Mouse (Mus musculus) hindbrain, postnatal 0 days (tissue): ENCODE measurements around the gene Sfxn4. TPM values are rescaled to one million over a fixed set of nuclear protein-coding genes. Genes with fewer than 3 reads are reported as not detected.
A peak's percentile ranks its signal among the peaks of the same experiment; 100 is the strongest.

Source experiments
- ATAC-seq: fragments of 200-750 bp; cut with Nextera tagmentation; 2 replicates; pipeline ENCODE4 v1.8.0; 2017; ENCODE audit warnings: mild to moderate bottlenecking, moderate TSS enrichment, moderate library complexity
- DNase-seq: peaks from one replicate; pipeline ENCODE4 v3.0.0-alpha.2; 2015; ENCODE audit warnings: low spot score
- H3K27ac ChIP-seq: fragments of 300-500 bp; sonication (generic); 2 replicates; pipeline ENCODE4 v1.5.1; 2014; ENCODE audit warnings: mild to moderate bottlenecking
- H3K27me3 ChIP-seq: fragments of 300-500 bp; sonication (generic); 2 replicates; pipeline ENCODE4 v1.6.1; 2014; ENCODE audit warnings: low read length, mixed read lengths; ENCODE audit not compliant: insufficient read depth
- H3K36me3 ChIP-seq: fragments of 300-500 bp; sonication (generic); 2 replicates; pipeline ENCODE4 v1.6.1; 2014; ENCODE audit warnings: low read length, mixed read lengths; ENCODE audit not compliant: insufficient read depth
- H3K4me1 ChIP-seq: fragments of 300-500 bp; sonication (generic); 2 replicates; pipeline ENCODE4 v1.6.1; 2014; ENCODE audit warnings: antibody characterized with exemption, low read length, mixed read lengths; ENCODE audit not compliant: insufficient read depth
- H3K4me2 ChIP-seq: fragments of 300-500 bp; sonication (generic); 2 replicates; pipeline ENCODE4 v1.6.1; 2014; ENCODE audit warnings: low read depth, mild to moderate bottlenecking, low read length, moderate library complexity, mixed read lengths
- H3K4me3 ChIP-seq: fragments of 300-500 bp; sonication (generic); 2 replicates; pipeline ENCODE4 v1.5.1; 2014; ENCODE audit warnings: low read length
- H3K9ac ChIP-seq: fragments of 300-500 bp; sonication (generic); replicated peaks from 2 replicates; pipeline ENCODE4 v1.6.1; 2014; ENCODE audit warnings: mild to moderate bottlenecking, low read length, moderate library complexity, mixed read lengths
- H3K9me3 ChIP-seq: fragments of 300-500 bp; sonication (generic); 2 replicates; pipeline ENCODE4 v1.6.1; 2016; ENCODE audit warnings: low read length, mixed read lengths
- CTCF ChIP-seq: IDR thresholded peaks from 2 replicates; pipeline ENCODE4 v1.5.1; 2016; ENCODE audit warnings: antibody characterized with exemption, control low read depth, low read depth
- WGBS: fragments of 180-500 bp; shearing (Covaris S2); extraction: QIAGEN DNeasy Blood & Tissue Kit; methylation state at CpG from one replicate; pipeline ENCODE4 v1.1.7; 2014; 5-methylcytosine and 5-hydroxymethylcytosine counted together
- polyA plus RNA-seq: library from polyadenylated mRNA; unstranded; fragments of >200 nt; fragmentation: Nextera tagmentation; extraction: Ambion mirVana; gene quantifications from 2 replicates; pipeline ENCODE4 v1.2.1, GENCODE M21; 2015
- total RNA-seq: library from RNA; depleted of rRNA; stranded (reverse); fragments of >200 nt; gene quantifications from 2 replicates; pipeline ENCODE4 v1.2.3, GENCODE M21; 2014; rRNA removed

Sfxn4 gene
- total and polyA plus RNA-seq, 2 experiments from 2014 or later = 7.3 to 10.8 TPM

DNA sequence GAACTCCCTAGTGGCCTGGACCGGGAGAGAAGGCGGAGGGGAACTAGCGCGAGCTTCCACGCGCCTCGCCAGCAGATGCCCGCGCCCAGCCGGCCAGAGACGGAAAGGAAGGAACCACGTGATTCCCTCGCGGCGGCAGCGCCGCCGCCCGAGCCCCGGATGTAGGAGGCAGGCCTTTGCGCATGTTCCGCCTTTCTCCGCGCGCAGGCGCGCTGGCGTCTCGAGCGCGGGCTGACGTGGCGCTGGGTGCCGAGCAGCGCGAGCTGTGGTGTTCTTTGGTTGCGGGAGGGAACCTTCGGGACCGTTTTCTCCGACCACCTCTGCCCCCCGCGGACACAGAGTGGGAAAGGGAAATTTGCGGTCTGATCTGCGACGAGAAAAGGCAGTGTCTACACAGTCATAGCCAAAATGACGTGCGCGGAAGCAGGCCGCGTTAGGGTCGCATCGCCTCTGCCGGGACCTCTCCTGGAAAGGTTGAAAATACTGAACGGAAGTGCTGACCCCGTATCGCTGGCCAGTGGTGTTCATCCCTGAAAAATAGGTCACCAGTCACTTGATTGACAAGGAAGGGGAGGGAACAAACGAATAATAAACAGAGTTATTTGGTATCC, 70.6 kb downstream of the Sfxn4 start, which contains the start of gene Eif3a:
Gene Eif3a (minus strand): TSS at position 108 of the 611 bp plus-strand sequence.
- Histone ChIP-seq H3K4me1 (peaks cover 4% of the 10 kb centered on the region; the same call in 1 of the 2 replicates), H3K9ac (peak within 1 kb of the TSS; percentile 100), H3K36me3 (no peaks in the 10 kb centered on the region), H3K9me3 (no peaks in the 10 kb centered on the region), H3K4me2 (peak within 1 kb of the TSS; percentile 60), H3K27ac (peak within 1 kb of the TSS; percentile 99), H3K4me3 (peak within 1 kb of the TSS; percentile 98), H3K27me3 (no peaks in the 10 kb centered on the region)
- TF ChIP-seq CTCF = no peak; the same call in 1 of the 2 replicates
- DNase-seq = peak; percentile 98
- peak; percentile 98 for ATAC-seq
- WGBS = 2% methylated on average over 57 of the region's 57 CpGs

DNA sequence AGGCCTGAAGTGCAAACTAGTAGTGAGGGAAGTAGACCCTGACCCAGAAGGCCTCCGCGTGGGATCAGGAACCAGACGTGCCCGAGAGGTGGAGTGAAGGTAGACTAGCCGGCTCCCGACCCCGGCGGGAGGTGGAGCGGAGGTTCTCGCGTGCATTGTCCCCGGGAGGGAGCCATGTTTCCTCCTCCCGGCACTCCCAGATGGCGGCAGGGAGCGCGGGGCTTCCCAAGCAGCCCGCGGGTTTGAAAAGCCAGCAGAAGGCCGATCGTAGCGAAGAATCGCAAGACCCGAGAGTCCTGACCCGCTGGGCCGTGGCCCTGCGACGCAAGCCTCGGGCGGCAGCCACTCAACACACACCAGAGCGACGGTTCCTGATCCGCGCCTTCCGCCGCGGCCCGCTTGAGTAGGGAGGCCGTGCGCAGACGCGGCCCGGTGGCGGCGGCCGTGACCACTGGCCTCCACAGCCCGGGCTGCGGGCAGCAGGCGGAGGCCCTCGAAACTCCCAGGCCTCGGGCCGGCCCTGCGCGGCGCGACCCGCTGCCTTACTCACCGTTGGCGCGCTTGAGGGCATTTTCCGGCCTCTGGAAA, 71.3 kb downstream of the Sfxn4 start:
- Histone ChIP-seq H3K9me3 (no peaks in the 10 kb centered on the region), H3K9ac (peak overlapping the region; percentile 100), H3K36me3 (no peaks in the 10 kb centered on the region), H3K4me3 (peak overlapping the region; percentile 98), H3K27ac (peak overlapping the region; percentile 99), H3K27me3 (no peaks in the 10 kb centered on the region), H3K4me1 (peaks cover 4% of the 10 kb centered on the region; the same call in 1 of the 2 replicates), H3K4me2 (peak overlapping the region; percentile 60)
- TF ChIP-seq CTCF = no peak
- ATAC-seq = peak; percentile 81
- peak; percentile 67 for DNase-seq
- 1% methylated on average over 60 of the region's 60 CpGs for WGBS

DNA sequence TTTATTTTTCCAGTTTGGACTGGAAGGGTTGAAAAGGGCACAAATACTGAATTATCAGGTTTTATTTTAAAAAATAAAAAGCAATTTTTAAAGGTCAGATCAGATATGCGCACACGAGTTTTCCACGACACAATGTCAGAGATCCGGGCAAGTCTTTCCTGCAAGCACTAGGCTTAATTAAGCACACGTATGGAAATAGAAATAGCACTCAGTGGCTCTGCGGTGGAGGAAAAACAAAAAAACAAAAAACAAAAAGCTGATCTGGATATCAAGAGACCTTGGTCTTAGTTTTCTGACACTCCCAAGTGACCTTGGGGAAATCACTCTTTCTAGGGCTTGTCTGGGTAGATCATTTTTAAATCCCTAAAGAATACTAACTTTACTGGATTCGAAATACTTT, 71.8 kb downstream of the Sfxn4 start:
- DNase-seq = no peak
- WGBS = 1% methylated on average over 7 of the region's 7 CpGs
- peaks cover 4% of the 10 kb centered on the region; the same call in 1 of the 2 replicates for H3K4me1 ChIP-seq
- peak overlapping the region; percentile 100 for H3K9ac ChIP-seq
- H3K4me3 ChIP-seq = peak overlapping the region; percentile 98
- H3K4me2 ChIP-seq = peak overlapping the region; percentile 60
- H3K27me3 ChIP-seq = no peaks in the 10 kb centered on the region
- H3K27ac ChIP-seq = peak overlapping the region; percentile 99
- no peak for ATAC-seq
- no peaks in the 10 kb centered on the region for H3K36me3 ChIP-seq
- no peaks in the 10 kb centered on the region for H3K9me3 ChIP-seq
- TF ChIP-seq CTCF = no peak

DNA sequence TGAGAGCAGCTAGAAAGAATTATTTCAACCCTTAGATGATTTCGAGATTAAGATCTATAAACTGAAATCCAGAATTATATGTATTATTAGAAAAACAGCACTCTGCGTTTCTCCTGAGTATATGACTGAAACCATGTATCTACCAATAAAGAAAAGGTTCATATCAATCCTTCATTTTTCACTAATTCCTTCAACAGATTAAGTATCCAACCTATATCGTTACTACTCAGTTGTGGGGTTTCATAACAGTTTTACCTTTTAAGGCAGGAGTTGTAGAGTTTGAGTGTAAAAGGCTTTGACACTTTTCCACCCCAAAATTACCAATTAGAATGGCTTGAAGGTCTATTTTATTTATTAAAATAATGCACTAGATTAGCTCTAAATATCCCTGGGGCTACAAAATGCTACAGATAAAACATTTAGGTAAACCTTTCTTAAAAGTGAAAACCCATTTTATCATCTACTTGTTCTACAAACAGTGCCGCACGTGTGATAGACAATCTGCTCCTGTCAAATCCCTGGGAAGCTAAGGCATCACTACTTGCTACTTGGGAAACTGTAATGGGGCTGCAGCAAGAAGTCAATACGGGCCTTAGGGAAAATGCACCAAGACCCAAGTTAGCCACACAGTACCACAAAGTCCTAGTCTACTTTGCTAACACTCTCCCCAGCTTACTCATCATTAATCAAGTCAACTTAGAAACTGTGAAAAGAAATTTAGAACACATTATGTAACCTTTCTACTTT, 72.9 kb downstream of the Sfxn4 start:
- DNase-seq (no peak), ATAC-seq (no peak)
- Histone ChIP-seq H3K36me3 (no peaks in the 10 kb centered on the region), H3K27ac (no peak overlapping the region), H3K4me3 (peak overlapping the region; percentile 98), H3K4me1 (peaks cover 4% of the 10 kb centered on the region; the same call in 1 of the 2 replicates), H3K9ac (no peak overlapping the region), H3K27me3 (no peaks in the 10 kb centered on the region), H3K4me2 (peak overlapping the region; percentile 60), H3K9me3 (no peaks in the 10 kb centered on the region)
- WGBS = 45% methylated on average over 6 of the region's 6 CpGs
- TF ChIP-seq CTCF = no peak

DNA sequence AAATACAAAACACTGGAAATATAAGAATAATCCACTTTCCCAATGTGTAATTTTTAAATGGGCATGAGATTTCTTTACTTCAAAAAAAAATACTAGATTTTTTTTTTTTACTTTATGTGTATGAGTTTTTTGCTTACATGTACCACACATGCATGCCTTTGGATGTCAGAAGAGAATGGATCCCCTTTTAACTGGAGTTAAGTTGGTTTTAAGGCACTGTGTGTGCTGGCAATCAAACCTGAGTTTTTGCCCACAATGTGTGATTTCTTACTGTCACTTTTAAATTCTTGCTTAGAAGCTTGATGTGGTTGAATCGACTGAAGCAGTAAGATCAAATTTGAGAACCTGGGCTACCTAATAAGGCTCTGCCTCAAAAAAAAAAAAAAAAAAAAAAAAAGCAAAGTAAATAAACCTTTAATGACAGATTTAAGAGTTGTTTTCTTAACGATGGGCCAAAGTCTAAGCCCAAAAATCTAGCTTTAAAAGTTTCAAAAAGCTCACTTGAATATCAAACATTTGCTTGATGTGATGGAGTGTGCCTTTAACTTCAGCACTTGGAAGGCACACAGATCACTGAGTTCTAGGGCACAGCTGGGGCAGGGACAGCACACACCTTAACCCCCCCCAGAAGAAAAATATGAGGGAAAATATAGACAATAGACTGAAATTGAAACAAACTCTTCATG, 73.7 kb downstream of the Sfxn4 start:
- H3K36me3 ChIP-seq = no peaks in the 10 kb centered on the region
- no peak for ATAC-seq
- WGBS = 65% methylated on average over 2 of the region's 2 CpGs
- H3K4me3 ChIP-seq = no peak overlapping the region
- no peaks in the 10 kb centered on the region for H3K9me3 ChIP-seq
- peak overlapping the region; percentile 60; the same call in 1 of the 2 replicates for H3K4me2 ChIP-seq
- DNase-seq = no peak
- no peaks in the 10 kb centered on the region for H3K27me3 ChIP-seq
- H3K27ac ChIP-seq = no peak overlapping the region
- TF ChIP-seq CTCF = no peak
- peaks cover 4% of the 10 kb centered on the region; the same call in 1 of the 2 replicates for H3K4me1 ChIP-seq
- H3K9ac ChIP-seq = no peak overlapping the region

Other genes with a start within 250 kb of the Sfxn4 start
- 37.2 and 40.1 TPM in 2 replicates for gene Nanos1, start 105.5 kb downstream of the Sfxn4 start, total RNA-seq
- gene Nanos1, start 105.5 kb downstream of the Sfxn4 start, polyA plus RNA-seq = 16.0 and 16.1 TPM in 2 replicates
- gene Eif3a, start 70.8 kb downstream of the Sfxn4 start, total RNA-seq = 68.4 and 78.6 TPM in 2 replicates
- 89.8 and 95.5 TPM in 2 replicates for gene Eif3a, start 70.8 kb downstream of the Sfxn4 start, polyA plus RNA-seq
- 29.7 and 32.0 TPM in 2 replicates for gene Fam45a, start 49.9 kb downstream of the Sfxn4 start, total RNA-seq
- gene Fam45a, start 49.9 kb downstream of the Sfxn4 start, polyA plus RNA-seq = 44.8 and 45.6 TPM in 2 replicates
- gene Prdx3, start 13.1 kb upstream of the Sfxn4 start, total RNA-seq = 85.0 and 97.0 TPM in 2 replicates
- gene Prdx3, start 13.1 kb upstream of the Sfxn4 start, polyA plus RNA-seq = 130 and 138 TPM in 2 replicates
- 7.2 and 7.8 TPM in 2 replicates for gene Grk5, start 28.3 kb upstream of the Sfxn4 start, total RNA-seq
- gene Grk5, start 28.3 kb upstream of the Sfxn4 start, polyA plus RNA-seq = 1.3 and 1.6 TPM in 2 replicates